Mouse (Mus musculus) midbrain, embryonic 16.5 days (tissue): ENCODE measurements around the gene Cep44. TPM values are rescaled to one million over a fixed set of nuclear protein-coding genes. Genes with fewer than 3 reads are reported as not detected.

Experiments used
- ATAC-seq: fragments of 200-750 bp; cut with Nextera tagmentation; 2 replicates; pipeline ENCODE4 v1.8.0; 2017; ENCODE audit warnings: moderate TSS enrichment
- H3K27ac ChIP-seq: fragments of 300-500 bp; sonication (generic); 2 replicates; pipeline ENCODE4 v1.5.1; 2014; ENCODE audit warnings: mild to moderate bottlenecking, low read length, mixed read lengths
- H3K27me3 ChIP-seq: fragments of 300-500 bp; sonication (generic); 2 replicates; pipeline ENCODE4 v1.6.1; 2014; ENCODE audit warnings: low read depth, low read length, mixed read lengths; ENCODE audit not compliant: control insufficient read depth, insufficient read depth
- H3K36me3 ChIP-seq: fragments of 300-500 bp; sonication (generic); 2 replicates; pipeline ENCODE4 v1.6.1; 2014; ENCODE audit warnings: mild to moderate bottlenecking, low read length, moderate library complexity, mixed read lengths; ENCODE audit not compliant: control insufficient read depth, insufficient read depth
- H3K4me1 ChIP-seq: fragments of 300-500 bp; sonication (generic); 2 replicates; pipeline ENCODE4 v1.6.1; 2014; ENCODE audit warnings: mild to moderate bottlenecking, low read length, mixed read lengths; ENCODE audit not compliant: control insufficient read depth, insufficient read depth
- H3K4me2 ChIP-seq: fragments of 300-500 bp; sonication (generic); 2 replicates; pipeline ENCODE4 v1.6.1; 2014; ENCODE audit warnings: mild to moderate bottlenecking, low read length, mixed read lengths
- H3K4me3 ChIP-seq: fragments of 300-500 bp; sonication (generic); 2 replicates; pipeline ENCODE4 v1.5.1; 2014; ENCODE audit warnings: low read depth, mild to moderate bottlenecking, low read length, moderate library complexity, mixed read lengths
- H3K9ac ChIP-seq: fragments of 300-500 bp; sonication (generic); 2 replicates; pipeline ENCODE4 v1.6.1; 2014; ENCODE audit warnings: low read depth, low read length, mixed read lengths
- H3K9me3 ChIP-seq: fragments of 300-500 bp; sonication (generic); replicated peaks from 2 replicates; pipeline ENCODE4 v1.6.1; 2014; ENCODE audit warnings: mild to moderate bottlenecking, low read length, mixed read lengths; ENCODE audit not compliant: control insufficient read depth, poor library complexity, severe bottlenecking
- WGBS: fragments of 180-500 bp; shearing (Covaris S2); extraction: QIAGEN DNeasy Blood & Tissue Kit; methylation state at CpG from one replicate; pipeline ENCODE4 v1.1.7; 2014; 5-methylcytosine and 5-hydroxymethylcytosine counted together
- polyA plus RNA-seq: library from polyadenylated mRNA; unstranded; fragments of >200 nt; fragmentation: Nextera tagmentation; extraction: Ambion mirVana; gene quantifications from 2 replicates; pipeline ENCODE4 v1.2.1, GENCODE M21; 2015

The Cep44 gene
- polyA plus RNA-seq, 1 experiment from 2014 or later: 21.7 TPM

- peak overlapping the region; percentile 82 for H3K4me3 ChIP-seq
- 33% methylated on average over 10 of the region's 10 CpGs for WGBS
- peak overlapping the region; percentile 87 for H3K9ac ChIP-seq
- H3K9me3 ChIP-seq: no peaks in the 10 kb centered on the region
- peaks cover 16% of the 10 kb centered on the region for H3K4me1 ChIP-seq
- H3K27ac ChIP-seq: no peak overlapping the region
- peak overlapping the region; percentile 86 for H3K4me2 ChIP-seq
- H3K36me3 ChIP-seq: no peaks in the 10 kb centered on the region
- ATAC-seq: no peak
- H3K27me3 ChIP-seq: no peaks in the 10 kb centered on the region
Observed at GRCm38 (mm10) chr8:56552045-56552444, 1.2 kb upstream of the Cep44 start.

DNA sequence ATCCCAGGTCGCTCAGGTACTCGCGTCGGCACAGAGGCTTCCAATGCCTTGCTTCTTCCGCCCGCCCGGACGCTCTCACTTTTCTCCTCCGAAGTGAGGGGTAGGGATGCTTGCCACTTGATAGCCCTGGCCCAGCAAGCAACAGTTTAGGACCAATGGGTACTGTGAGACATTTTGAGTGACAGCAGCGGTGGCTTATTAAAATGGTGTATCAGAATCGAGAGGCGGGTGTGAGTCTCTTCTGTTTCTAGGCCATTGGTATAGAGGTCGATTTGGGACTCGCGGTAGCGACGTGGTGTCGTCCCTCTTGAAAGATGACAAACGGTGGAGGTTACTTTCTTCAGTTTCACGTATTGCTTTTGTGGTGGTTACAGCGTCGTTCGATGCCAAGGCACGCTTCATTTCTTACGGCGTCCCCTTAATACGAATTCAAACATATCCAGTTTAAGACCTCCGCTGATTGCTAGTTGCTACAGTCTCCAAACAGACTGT is 560 bp upstream of the Cep44 start:
- Histone ChIP-seq H3K9ac (peak overlapping the region; percentile 87), H3K4me3 (peak overlapping the region; percentile 82), H3K27ac (peak overlapping the region; percentile 82), H3K4me2 (peak overlapping the region; percentile 86), H3K27me3 (no peaks in the 10 kb centered on the region), H3K36me3 (no peaks in the 10 kb centered on the region), H3K4me1 (peaks cover 16% of the 10 kb centered on the region), H3K9me3 (no peaks in the 10 kb centered on the region)
- under 1% methylated on average over 28 of the region's 28 CpGs for WGBS
- peak; percentile 99 for ATAC-seq

DNA sequence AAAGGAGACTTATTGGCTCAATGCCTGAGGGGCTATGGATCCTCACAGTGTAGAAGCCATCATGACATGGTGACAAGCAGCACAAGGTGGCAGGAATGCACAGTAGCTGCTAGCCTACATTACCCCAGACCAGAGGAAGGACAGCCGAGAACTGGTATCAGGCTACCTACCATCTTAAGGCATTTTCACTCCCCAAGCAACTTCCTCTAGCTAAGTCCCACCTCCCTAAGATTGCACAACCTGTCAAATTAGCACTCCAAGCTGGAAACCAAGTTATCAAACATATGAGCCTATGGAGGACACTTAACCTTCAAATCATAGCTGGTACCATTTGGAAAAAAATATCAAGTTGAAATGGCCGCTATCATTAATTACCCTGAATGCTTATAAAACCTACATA is 3.0 kb downstream of the Cep44 start:
- Histone ChIP-seq H3K4me3 (no peak overlapping the region), H3K27me3 (no peaks in the 10 kb centered on the region), H3K9me3 (no peaks in the 10 kb centered on the region), H3K4me1 (peaks cover 16% of the 10 kb centered on the region), H3K4me2 (no peak overlapping the region), H3K36me3 (no peaks in the 10 kb centered on the region), H3K27ac (no peak overlapping the region), H3K9ac (no peak overlapping the region)
- no peak for ATAC-seq
- WGBS: 97% methylated on average over 2 of the region's 2 CpGs

DNA sequence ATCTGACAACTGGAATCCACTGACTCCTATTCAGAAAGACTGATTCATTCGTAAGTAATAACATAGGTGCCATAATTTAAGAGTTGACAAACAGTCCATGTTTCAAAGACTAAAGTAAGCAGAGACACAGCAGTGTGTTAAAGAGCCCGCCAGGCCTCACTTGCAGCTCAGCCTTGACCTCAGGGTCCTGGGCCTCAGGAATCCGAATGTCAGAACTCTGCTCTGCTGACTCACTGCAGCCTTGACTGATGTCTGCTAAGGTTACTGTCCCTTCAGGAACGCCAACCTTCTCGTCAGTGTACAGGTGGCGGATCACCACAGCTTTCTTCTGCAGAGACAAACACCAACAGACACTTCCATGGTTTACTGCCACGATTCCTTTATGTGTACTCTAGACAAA is 10.1 kb downstream of the Cep44 start:
- no peak overlapping the region for H3K4me2 ChIP-seq
- no peak overlapping the region for H3K4me3 ChIP-seq
- H3K9me3 ChIP-seq: no peaks in the 10 kb centered on the region
- no peaks in the 10 kb centered on the region for H3K4me1 ChIP-seq
- peaks cover 25% of the 10 kb centered on the region for H3K36me3 ChIP-seq
- no peaks in the 10 kb centered on the region for H3K27me3 ChIP-seq
- no peak overlapping the region for H3K27ac ChIP-seq
- no peak for ATAC-seq
- WGBS: 89% methylated on average over 7 of the region's 7 CpGs
- H3K9ac ChIP-seq: no peak overlapping the region

GRCm38 (mm10) chr8:56530359-56530758 is 20.5 kb downstream of the Cep44 start:
- H3K36me3 ChIP-seq: peaks cover 8% of the 10 kb centered on the region; the same call in 1 of the 2 replicates
- no peak overlapping the region for H3K27ac ChIP-seq
- H3K4me2 ChIP-seq: no peak overlapping the region
- H3K9me3 ChIP-seq: no peaks in the 10 kb centered on the region
- no peak overlapping the region for H3K4me3 ChIP-seq
- H3K4me1 ChIP-seq: no peaks in the 10 kb centered on the region
- 5% methylated on average over 3 of the region's 3 CpGs for WGBS
- no peaks in the 10 kb centered on the region for H3K27me3 ChIP-seq
- no peak for ATAC-seq
- H3K9ac ChIP-seq: no peak overlapping the region

DNA sequence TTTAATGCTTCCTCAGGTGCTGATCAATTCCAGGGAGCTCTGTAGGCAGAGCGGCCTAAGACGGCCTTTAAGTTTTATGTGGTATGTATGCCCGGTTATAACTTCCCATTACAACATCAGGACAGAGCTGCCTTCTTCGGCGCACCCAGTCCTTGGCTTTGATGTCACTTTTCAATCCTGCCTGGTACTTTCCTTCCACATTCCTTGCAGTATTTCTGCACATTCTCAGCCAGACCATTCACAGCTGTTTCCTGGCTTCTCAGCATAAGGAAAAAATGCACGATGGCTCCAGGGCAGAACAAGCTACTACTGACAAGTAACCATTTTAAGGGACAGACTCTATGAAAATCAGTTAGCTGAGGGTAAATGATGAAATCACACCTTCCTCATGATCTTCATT is 22.0 kb downstream of the Cep44 start:
- WGBS: 90% methylated on average over 6 of the region's 6 CpGs
- H3K9me3 ChIP-seq: no peaks in the 10 kb centered on the region

GRCm38 (mm10) chr8:56521051-56521450 is 29.8 kb downstream of the Cep44 start:
- Histone ChIP-seq H3K4me3 (no peak overlapping the region), H3K4me2 (no peak overlapping the region), H3K9me3 (no peaks in the 10 kb centered on the region), H3K27ac (no peak overlapping the region), H3K36me3 (no peaks in the 10 kb centered on the region), H3K4me1 (no peaks in the 10 kb centered on the region), H3K27me3 (no peaks in the 10 kb centered on the region), H3K9ac (no peak overlapping the region)
- WGBS: 80% methylated on average over 4 of the region's 4 CpGs
- ATAC-seq: no peak

More for the DNA sequence above, 22.0 kb downstream of the Cep44 start:
- H3K4me1 ChIP-seq: no peaks in the 10 kb centered on the region
- H3K27me3 ChIP-seq: no peaks in the 10 kb centered on the region
- H3K27ac ChIP-seq: no peak overlapping the region
- H3K9ac ChIP-seq: no peak overlapping the region
- no peak overlapping the region for H3K4me3 ChIP-seq
- no peak overlapping the region for H3K4me2 ChIP-seq
- peaks cover 8% of the 10 kb centered on the region; the same call in 1 of the 2 replicates for H3K36me3 ChIP-seq
- ATAC-seq: no peak

- no peak overlapping the region for H3K4me2 ChIP-seq
- H3K27me3 ChIP-seq: no peaks in the 10 kb centered on the region
- 91% methylated on average over 2 of the region's 2 CpGs for WGBS
- H3K9me3 ChIP-seq: no peaks in the 10 kb centered on the region
- no peak overlapping the region for H3K4me3 ChIP-seq
- no peak overlapping the region for H3K9ac ChIP-seq
- H3K27ac ChIP-seq: no peak overlapping the region
- no peaks in the 10 kb centered on the region for H3K36me3 ChIP-seq
- no peaks in the 10 kb centered on the region for H3K4me1 ChIP-seq
- ATAC-seq: no peak
Observed at GRCm38 (mm10) chr8:56520249-56520648, 30.6 kb downstream of the Cep44 start.

DNA sequence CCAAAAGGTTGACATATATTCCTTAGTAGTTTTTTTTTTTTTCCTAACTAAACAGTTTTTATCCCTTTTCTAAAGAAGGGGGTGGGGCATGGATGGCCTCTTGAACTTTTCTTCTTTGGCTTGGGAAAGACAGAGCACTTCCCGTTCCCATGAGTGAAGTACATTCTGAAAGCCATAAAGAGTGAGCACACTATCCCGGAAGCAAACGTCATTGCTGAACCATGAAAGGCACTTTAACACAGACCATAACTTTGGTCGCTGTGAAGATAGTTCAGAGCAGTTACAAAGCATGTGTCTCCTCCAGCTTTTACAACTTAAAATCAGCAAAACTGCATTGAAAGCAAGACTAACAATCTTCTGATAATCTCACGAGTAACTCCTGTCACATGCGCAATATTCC is 32.0 kb downstream of the Cep44 start:
- Histone ChIP-seq H3K9me3 (no peaks in the 10 kb centered on the region), H3K4me3 (no peak overlapping the region), H3K9ac (no peak overlapping the region), H3K36me3 (no peaks in the 10 kb centered on the region), H3K4me1 (no peaks in the 10 kb centered on the region), H3K4me2 (no peak overlapping the region), H3K27ac (no peak overlapping the region), H3K27me3 (no peaks in the 10 kb centered on the region)
- no peak for ATAC-seq
- WGBS: 83% methylated on average over 6 of the region's 6 CpGs
